Mouse (Mus musculus) kidney, adult 18-20 months (tissue): Measurements from ENCODE around the gene Tspyl2.
A peak's percentile ranks its signal among the peaks of the same experiment; 100 is the strongest.
"Not testable (repeated sequence)": the region's sequence is repeated elsewhere in the genome, so short reads cannot be mapped to it uniquely, and the experiment has no call there.

Source experiments
- DNase-seq: peaks from one replicate; pipeline ENCODE4 v3.0.0; 2021

The Tspyl2 gene

DNA sequence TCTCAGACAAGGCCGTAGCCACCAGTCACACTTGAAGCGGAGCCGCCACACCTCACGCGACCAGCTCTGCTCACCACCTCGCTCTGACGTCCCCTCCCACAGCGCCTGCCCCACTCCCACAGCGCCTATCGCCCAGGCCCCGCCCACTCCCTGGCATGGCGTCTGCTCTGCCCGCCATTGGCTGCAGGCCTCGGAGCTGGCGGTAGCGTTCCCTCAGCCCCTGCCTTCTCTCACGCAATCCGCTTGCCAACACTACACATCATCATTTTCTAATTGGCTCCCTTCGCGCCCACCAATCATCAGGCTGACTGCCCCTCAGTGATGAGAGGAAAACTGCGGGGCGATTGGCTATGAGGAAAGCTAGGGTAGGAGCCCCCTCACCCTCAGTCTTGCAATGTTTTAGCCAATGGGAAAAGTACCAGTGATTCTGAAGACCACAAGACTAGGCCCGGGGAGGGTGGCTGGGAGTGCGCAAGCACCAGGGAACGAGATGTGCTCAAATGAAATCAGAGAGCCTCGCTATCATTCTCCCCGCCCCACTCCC is at the start of gene Tspyl2:
Gene Tspyl2 (minus strand): TSS at position 68 of the 544 bp plus-strand sequence.
- peak; percentile 87 for DNase-seq

DNA sequence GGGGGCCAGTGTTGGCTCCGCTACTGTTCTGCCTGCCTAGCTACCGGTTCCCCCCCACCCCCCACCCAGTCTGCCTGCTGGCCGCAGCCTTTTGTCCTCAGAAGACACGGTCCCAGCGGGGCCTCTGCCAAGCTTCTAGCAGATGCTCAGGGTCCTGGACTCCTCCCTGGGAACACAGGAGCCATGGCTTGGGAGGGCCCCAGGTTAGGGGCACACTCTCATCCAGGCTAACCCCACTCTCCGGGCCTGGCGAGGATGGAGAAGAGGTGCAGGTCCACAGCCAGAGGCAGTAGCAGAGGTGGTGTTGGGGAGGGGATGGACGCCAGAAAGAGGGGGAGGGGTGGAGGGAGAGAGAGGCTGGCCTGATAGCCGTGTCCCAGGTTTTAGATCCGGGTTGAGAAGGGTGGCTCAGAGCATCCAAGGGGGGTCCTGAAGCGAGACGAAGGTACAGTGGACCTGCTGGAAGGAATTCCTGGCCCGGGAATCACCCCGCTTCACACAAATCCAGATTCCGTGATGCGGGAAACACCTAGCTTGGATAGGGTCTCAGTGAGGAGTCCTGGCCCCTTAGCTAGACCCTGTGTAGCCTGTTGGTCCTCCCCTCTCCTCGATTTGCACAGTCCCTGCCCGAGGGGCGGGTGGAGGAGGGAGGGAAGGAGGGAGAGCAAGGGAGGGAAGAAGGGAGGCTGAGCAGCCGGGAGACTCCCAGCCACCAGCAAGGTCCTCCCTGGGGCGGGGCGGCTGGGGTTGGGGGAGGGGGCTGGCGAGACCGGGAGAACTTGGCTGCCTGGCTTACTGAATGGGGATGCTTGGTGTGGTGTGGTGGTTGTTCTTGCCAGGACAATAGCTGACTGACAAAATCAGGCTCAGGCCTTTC is 26.4 kb upstream of the Tspyl2 start, which contains the start of gene Gpr173:
Gene Gpr173 (minus strand): TSS at position 308 of the 877 bp plus-strand sequence.
- peak; percentile 24 for DNase-seq

DNA sequence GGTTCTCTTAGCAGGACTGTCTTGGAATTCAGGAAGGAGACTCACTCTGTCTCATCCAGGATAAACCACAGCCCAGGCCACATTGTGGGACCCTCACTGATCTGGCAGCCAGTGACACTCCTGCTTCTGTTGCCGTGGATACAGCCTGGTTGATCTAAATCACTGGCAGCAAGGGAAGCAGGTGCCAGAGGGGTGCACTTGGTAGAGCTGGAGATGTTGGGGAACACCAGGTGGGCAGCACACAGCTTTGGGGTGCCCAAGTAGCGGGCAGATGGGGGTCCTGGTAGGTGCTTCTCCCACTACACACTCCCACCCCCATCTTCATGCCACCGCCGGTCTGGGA is 25.8 kb upstream of the Tspyl2 start:
- DNase-seq = no peak

DNA sequence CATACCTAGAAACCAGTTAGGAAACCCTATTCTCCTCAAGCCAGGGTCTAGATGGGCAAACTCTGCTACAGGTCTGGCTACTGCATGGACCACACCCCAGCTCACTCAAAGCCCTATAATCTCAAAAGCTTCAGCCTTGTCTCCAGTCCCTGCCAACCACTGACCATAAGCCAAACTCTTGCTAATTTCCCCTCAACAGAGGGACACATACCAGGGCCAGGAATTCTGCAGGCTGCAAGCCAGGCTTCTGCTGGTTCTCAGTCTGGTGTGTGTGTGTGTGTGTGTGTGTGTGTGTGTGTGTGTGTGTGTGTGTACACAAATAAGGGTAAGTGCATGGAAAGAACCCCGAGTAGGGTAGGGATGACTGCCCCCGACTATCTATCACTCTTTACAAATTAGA is 24.2 kb upstream of the Tspyl2 start:
- no peak for DNase-seq

DNA sequence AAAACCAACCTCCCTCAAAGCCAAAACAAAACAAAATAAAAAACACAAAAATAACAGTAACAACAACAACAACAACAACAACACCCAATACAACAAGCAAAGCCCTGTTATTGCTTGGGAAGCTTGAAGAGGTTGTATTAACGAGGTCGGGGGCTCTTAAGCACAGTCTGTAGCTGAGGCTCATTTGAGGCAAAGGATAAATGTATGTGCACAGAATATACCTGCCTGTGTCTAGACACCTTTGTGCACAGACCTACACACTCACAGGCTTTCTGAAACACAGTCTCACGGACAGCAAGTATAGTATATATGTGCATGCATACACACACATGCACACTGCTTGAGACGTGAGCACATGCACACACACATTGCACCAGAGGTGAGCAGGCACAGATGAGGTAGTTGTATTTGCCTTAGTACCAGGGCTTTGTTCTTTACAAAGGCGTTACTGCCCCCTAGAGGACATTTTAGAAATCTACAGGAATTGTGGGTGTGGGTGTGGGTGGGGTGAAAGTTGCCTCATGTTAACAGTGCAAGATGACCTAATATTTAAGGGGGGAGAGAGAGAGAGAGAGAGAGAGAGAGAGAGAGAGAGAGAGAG is 10.4 kb upstream of the Tspyl2 start:
- DNase-seq = peak; percentile 20

DNA sequence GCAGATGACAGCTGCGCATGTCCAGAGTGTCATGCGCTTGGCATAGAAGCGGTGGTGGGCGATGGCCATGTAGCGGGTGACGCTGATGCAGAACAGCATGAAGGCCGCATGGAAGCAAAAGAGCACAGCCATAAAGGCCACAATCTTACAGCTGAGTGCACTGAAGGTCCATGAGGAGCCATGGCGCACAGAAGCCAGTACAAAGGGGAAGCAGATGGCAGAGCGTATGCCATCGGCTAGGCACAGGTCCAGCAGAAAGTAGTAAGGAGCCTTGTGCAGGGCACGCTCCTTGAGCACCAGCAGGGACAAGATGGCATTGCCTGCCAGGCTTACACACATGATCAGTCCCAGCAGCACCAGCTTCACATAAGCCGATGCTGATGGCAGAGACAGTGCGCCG is 4.8 kb upstream of the Tspyl2 start:
- no peak for DNase-seq

- no peak for DNase-seq
Observed at GRCm38 (mm10) chrX:152346587-152346986, 4.4 kb upstream of the Tspyl2 start.

DNA sequence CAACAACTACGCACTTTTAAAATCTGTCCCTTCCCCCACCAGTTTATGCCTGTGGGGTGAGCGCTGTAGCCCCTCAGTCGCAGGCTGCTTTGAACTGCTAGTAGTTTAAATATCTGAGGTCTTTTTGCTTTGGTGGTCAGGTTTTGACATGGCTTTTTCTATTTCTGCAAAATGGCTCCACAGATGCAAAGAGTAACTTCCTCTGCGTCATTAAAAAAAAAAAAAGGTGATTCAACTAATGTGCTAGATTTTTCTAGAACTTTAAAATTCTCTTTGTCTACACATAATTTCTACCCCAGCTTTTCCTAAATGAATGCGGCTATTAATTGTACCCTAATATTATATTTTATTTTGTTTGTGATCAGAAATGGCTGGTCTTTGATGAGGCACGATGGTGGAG is 678 bp upstream of the Tspyl2 start:
- no peak for DNase-seq

DNA sequence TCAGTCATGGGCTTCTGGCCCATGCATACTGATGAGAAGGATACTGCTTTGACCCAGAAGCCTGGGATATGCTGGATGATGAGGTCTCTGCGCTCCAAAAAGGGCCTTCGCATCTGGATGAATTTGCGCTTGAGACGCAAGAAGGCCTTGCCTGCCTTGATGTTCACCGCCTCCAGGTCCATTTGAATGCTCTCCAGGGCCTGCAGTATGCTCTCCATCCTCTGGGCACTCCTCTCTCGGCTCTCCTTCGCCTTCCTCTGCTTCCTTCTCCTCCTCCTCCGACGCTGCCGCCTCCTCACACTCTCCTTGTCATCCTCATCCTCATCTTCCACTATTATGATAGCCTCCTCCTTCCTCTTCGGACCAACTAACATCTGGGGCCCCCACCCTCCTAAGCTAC is 729 bp downstream of the Tspyl2 start:
- DNase-seq = peak; percentile 4

DNA sequence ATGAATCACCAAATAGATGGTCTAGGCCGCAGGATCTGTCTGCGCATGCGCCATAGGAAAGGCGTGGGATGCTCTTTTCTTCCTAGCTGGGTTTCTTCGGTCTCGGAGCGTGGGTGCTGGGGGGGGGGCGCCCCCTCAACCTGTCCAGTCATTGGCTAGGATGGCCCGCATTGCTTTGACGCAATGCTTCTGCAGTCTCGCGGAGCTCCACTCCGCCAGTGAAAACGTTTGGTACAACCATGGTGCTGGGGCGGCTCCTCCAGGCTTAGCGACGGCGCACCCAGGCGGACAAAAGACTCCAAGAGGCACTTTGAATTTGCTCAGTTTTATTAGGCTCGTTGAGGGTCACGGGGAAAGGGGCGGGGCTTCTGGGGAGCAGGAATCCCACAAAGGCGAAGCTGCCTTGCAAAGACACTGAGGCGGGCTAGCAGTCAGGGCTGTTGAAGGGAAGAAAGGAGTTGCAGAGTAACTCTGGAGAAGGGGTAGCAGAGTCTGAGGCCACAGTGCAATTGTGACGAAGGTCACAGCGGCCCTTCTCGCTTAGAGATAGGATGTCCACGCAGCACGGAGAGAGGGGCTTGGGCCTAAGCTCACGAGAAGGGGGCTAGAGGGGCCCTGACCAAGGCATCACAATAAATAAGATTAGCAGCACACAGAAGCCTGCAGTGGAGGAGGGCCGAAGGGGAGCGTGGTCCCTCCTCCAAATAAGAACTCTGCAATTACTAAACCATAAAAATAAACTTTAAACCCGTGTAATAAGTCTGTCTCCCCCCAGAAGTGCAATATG is 5.5 kb downstream of the Tspyl2 start:
- peak; percentile 88 for DNase-seq

- DNase-seq = not testable (repeated sequence)
Observed at GRCm38 (mm10) chrX:152336123-152336522, 6.1 kb downstream of the Tspyl2 start.

- DNase-seq = not testable (repeated sequence)
Observed at GRCm38 (mm10) chrX:152329400-152329799, 12.8 kb downstream of the Tspyl2 start.

- DNase-seq = no peak
Observed at GRCm38 (mm10) chrX:152327689-152328052, 14.6 kb downstream of the Tspyl2 start.

DNA sequence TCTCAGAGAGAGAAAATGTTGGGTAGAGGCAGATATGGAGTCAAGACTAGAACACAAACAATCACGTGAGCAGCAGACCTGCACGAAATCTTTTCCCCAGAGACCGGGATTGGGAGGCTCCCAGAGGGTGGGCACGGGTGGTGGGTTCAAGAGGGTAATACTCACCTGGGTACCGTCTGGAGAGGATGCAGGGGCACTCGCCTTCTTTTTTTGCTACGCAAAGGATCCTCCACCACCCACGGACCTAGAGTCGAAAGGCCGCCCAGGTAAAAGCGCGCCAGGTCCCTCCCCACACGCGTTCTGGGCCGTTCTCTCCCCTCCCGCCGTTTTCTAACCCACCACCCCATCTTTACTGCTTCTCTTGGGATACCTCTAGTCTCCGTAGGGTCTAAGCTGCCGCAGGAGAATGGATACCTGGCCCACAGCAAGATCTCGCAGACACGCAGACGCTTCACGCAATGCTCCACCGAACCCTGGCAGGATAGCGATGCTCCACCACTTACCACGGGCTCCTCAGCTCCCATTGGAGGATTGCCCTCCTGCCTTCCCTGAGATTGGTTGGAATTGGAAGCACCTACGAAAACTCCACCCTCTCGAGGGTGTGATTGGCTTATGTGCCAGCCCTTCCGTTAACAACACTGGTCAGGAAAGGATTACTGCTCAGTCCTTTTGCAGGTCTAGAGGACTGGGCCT is 15.1 kb downstream of the Tspyl2 start, which contains the start of gene Kantr:
Gene Kantr (minus strand): TSS at position 500 of the 693 bp plus-strand sequence.
- DNase-seq = peak; percentile 70

DNA sequence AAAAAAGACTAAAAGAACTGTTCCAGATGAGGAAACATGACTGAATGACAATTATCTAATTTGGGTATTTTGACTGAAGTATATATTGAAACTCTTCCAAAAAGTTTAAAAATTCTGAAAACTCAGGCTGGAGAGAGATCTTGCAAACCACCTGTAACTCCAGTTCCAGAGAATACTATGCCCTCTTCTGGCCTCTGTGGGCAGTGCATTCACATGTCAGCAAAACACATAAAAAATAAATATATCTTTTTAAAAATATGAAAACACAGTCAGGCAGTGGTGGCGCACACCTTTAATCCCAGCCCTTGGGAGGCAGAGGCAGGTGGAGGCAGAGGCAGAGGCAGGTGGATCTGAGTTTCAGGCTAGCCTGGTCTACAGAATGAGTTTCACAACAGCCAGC is 18.6 kb downstream of the Tspyl2 start:
- no peak for DNase-seq

DNA sequence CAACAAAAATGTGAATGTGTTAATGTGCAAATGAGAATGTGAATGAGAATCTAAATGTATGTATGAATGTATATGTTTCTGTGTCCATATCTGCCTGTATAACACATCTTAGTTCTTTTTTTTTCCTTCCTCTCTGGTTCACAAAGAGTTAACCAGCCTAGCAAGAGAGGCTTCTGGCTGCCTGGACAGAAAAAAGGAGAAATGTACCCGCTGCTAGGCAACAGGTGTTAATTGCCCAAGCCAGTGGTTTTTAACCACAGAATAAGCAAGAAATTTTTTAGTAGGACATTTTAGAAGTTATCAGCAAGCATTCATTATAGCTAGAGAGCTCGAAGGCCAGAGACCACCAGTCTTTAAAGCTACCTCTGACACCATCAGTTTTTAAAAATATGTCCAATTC is 19.4 kb downstream of the Tspyl2 start:
- DNase-seq = no peak

GRCm38 (mm10) chrX:152320535-152320934 is 21.7 kb downstream of the Tspyl2 start:
- DNase-seq = no peak

- DNase-seq = peak; percentile 25
Observed at GRCm38 (mm10) chrX:152307942-152308341, 34.3 kb downstream of the Tspyl2 start.

DNA sequence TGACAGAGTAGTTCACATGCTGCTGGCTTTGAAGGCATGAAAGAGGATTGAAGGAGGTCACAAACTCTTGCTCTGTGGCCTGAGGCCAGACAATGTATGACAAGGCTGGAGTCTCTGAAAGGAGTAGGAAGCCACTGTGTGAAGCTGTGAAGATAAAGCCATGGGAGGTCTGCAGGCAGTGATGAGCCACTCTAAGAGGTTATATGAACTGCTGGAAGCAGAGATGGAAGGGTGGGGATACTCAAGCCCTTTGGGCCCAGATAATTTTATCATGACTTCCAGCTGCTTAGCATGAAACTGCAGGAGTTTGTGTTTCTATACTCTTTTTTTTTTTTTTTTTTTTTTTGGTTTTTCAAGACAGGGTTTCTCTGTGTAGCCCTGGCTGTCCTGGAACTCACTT is 34.9 kb downstream of the Tspyl2 start:
- DNase-seq = no peak

DNA sequence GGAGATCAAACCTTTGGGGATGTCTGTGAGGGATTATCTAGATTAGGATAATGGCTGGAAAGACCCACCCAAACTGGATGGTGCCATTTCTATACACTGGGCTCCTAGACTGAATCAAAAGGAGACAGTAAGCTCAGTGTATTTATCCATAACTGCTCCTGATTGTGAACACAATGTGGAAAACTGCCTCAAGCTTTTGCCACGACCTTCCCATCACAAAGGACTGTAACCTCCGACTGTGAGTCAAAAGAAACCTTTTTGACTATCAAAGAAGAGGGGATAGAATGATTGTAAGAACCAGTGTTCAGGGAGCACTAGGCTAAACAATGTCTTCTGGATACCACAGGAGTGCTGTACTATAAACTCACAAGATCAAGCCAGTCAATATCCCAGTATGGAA is 36.0 kb downstream of the Tspyl2 start:
- DNase-seq = no peak

DNA sequence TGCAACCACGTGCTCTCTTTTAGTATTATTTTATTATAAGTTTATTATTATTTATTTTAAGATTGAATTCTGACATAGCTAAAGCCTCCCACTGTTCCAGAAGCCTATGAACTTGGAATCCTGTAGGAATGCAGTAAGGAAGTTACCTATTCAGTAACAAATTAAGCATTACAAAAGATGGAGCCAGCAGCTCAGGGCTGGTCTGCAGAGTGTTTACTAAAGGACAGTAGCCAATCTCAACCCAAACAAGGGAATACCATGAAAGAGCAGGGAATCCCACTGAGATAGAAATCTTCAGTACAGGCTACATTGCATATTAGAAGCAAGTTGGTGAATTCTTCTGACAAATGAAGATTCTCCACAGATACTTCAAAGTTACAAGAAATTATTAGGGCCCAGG is 55.2 kb downstream of the Tspyl2 start:
- not testable (repeated sequence) for DNase-seq
